Mouse (Mus musculus) ES-Bruce4 (cell line): ENCODE data around the gene Tbc1d7. TPM values are rescaled to one million over a fixed set of nuclear protein-coding genes. Genes with fewer than 3 reads are reported as not detected.

ENCODE experiments used
- H3K27ac ChIP-seq: 2 replicates; pipeline ENCODE4 v1.5.1; 2012; ENCODE audit warnings: low read length, inconsistent platforms; ENCODE audit not compliant: insufficient read depth
- H3K27me3 ChIP-seq: 2 replicates; pipeline ENCODE4 v1.6.1; 2012; ENCODE audit warnings: mild to moderate bottlenecking, low read length, inconsistent platforms; ENCODE audit not compliant: control insufficient read depth, poor library complexity, insufficient read depth, severe bottlenecking
- H3K36me3 ChIP-seq: 2 replicates; pipeline ENCODE4 v1.6.1; 2012; ENCODE audit warnings: inconsistent platforms, mild to moderate bottlenecking, low read length, moderate library complexity; ENCODE audit not compliant: control insufficient read depth, poor library complexity, insufficient read depth, severe bottlenecking
- H3K4me1 ChIP-seq: one replicate; pipeline ENCODE4 v1.8.1; 2011; ENCODE audit warnings: low read length; ENCODE audit not compliant: control insufficient read depth, insufficient read depth
- H3K4me3 ChIP-seq: 2 replicates; pipeline ENCODE4 v1.5.1; 2011; ENCODE audit warnings: low read depth, mild to moderate bottlenecking, low read length
- H3K9ac ChIP-seq: 2 replicates; pipeline ENCODE4 v1.6.1; 2012; ENCODE audit warnings: low read depth, mild to moderate bottlenecking, inconsistent platforms; ENCODE audit not compliant: poor library complexity, severe bottlenecking
- H3K9me3 ChIP-seq: replicated peaks from 2 replicates; pipeline ENCODE4 v1.6.1; 2012; ENCODE audit warnings: mild to moderate bottlenecking, low read length, inconsistent platforms; ENCODE audit not compliant: control insufficient read depth, poor library complexity, insufficient read depth, severe bottlenecking
- CTCF ChIP-seq: IDR thresholded peaks from one replicate; pipeline ENCODE4 v1.8.1; 2011; ENCODE audit warnings: low read depth, low read length
- EP300 ChIP-seq: IDR thresholded peaks from 2 replicates; pipeline ENCODE4 v1.6.1; 2011; ENCODE audit warnings: low read depth, low read length; ENCODE audit not compliant: insufficient read depth
- POLR2A ChIP-seq: IDR thresholded peaks from one replicate; pipeline ENCODE4 v1.8.1; 2011; ENCODE audit warnings: low read length; ENCODE audit not compliant: insufficient read depth
- polyA plus RNA-seq: library from polyadenylated mRNA; stranded (reverse); fragments of >200 nt; gene quantifications from 2 replicates; pipeline ENCODE4 v1.2.4, GENCODE M21; 2011; ENCODE audit warnings: low read depth; ENCODE audit not compliant: missing spikeins, insufficient read depth, insufficient read length

The Tbc1d7 gene
- polyA plus RNA-seq, 1 experiment, result 26.4 TPM

GRCm38 (mm10) chr13:43215994-43216706 is 44.8 kb upstream of the Tbc1d7 start:
- H3K27ac ChIP-seq, result peak overlapping the region; percentile 79
- TF ChIP-seq POLR2A (peak; percentile 32), CTCF (no peak), EP300 (peak; percentile 70; the same call in 1 of the 2 replicates)
- no peaks in the 10 kb centered on the region for H3K27me3 ChIP-seq
- H3K4me3 ChIP-seq, result peak overlapping the region; percentile 46
- H3K36me3 ChIP-seq, result no peaks in the 10 kb centered on the region
- H3K4me1 ChIP-seq, result peaks cover 8% of the 10 kb centered on the region
- peak overlapping the region; percentile 30; the same call in 1 of the 2 replicates for H3K9ac ChIP-seq
- no peaks in the 10 kb centered on the region for H3K9me3 ChIP-seq

GRCm38 (mm10) chr13:43215144-43215993 is 44.1 kb upstream of the Tbc1d7 start:
- Histone ChIP-seq H3K9ac (peak overlapping the region; percentile 30; the same call in 1 of the 2 replicates), H3K4me3 (peak overlapping the region; percentile 69)

GRCm38 (mm10) chr13:43212338-43212737 is 41.0 kb upstream of the Tbc1d7 start:
- TF ChIP-seq POLR2A (no peak), EP300 (no peak), CTCF (no peak)

More at GRCm38 (mm10) chr13:43215144-43215993, 44.1 kb upstream of the Tbc1d7 start:
- peak overlapping the region; percentile 79 for H3K27ac ChIP-seq
- TF ChIP-seq EP300 (0 out of 2 replicates have a peak, but pooled peaks have one; percentile 28), CTCF (no peak)
- no peaks in the 10 kb centered on the region for H3K27me3 ChIP-seq
- H3K9me3 ChIP-seq, result no peaks in the 10 kb centered on the region
- H3K36me3 ChIP-seq, result no peaks in the 10 kb centered on the region
- H3K4me1 ChIP-seq, result peaks cover 8% of the 10 kb centered on the region

GRCm38 (mm10) chr13:43210956-43211355 is 39.7 kb upstream of the Tbc1d7 start:
- H3K9ac ChIP-seq, result no peak overlapping the region
- H3K9me3 ChIP-seq, result no peaks in the 10 kb centered on the region
- H3K27ac ChIP-seq, result no peak overlapping the region
- no peak overlapping the region for H3K4me3 ChIP-seq
- H3K4me1 ChIP-seq, result no peaks in the 10 kb centered on the region
- TF ChIP-seq POLR2A, result no peak
- no peak for TF ChIP-seq EP300
- H3K36me3 ChIP-seq, result no peaks in the 10 kb centered on the region
- no peaks in the 10 kb centered on the region for H3K27me3 ChIP-seq

More at GRCm38 (mm10) chr13:43212338-43212737, 41.0 kb upstream of the Tbc1d7 start:
- H3K36me3 ChIP-seq, result no peaks in the 10 kb centered on the region
- H3K27ac ChIP-seq, result no peak overlapping the region
- no peak overlapping the region for H3K4me3 ChIP-seq
- H3K9ac ChIP-seq, result no peak overlapping the region
- H3K4me1 ChIP-seq, result peaks cover 3% of the 10 kb centered on the region
- no peaks in the 10 kb centered on the region for H3K27me3 ChIP-seq
- no peaks in the 10 kb centered on the region for H3K9me3 ChIP-seq

GRCm38 (mm10) chr13:43209560-43209959 is 38.3 kb upstream of the Tbc1d7 start:
- Histone ChIP-seq H3K9me3 (no peaks in the 10 kb centered on the region), H3K4me1 (no peaks in the 10 kb centered on the region), H3K9ac (no peak overlapping the region), H3K36me3 (no peaks in the 10 kb centered on the region), H3K4me3 (no peak overlapping the region), H3K27ac (no peak overlapping the region), H3K27me3 (no peaks in the 10 kb centered on the region)
- TF ChIP-seq POLR2A (no peak), CTCF (no peak), EP300 (no peak)
